Mouse (Mus musculus) layer of hippocampus, postnatal 36 days (tissue): ENCODE measurements at regions not wholly inside any gene's neighbourhood (a gene's known extent, or its start where the extent isn't known, plus 50 kb on each side); places are given as distances from the start of the nearest gene placed in this dataset.
A peak's percentile ranks its signal among the peaks of the same experiment; 100 is the strongest.

Experiments used
- DNase-seq, 2 experiments: peaks; one replicate each; pipeline ENCODE4 v3.0.0; 2022

GRCm38 (mm10) chr2:138640654-138641053 lies 384.3 kb downstream of the Btbd3 start:
- no peak for DNase-seq

- no peak for DNase-seq
These were observed 385.0 kb downstream of the Btbd3 start for GRCm38 (mm10) chr2:138641335-138641734.

GRCm38 (mm10) chr2:138648616-138649015 lies 392.3 kb downstream of the Btbd3 start:
- DNase-seq, result no peak

GRCm38 (mm10) chr2:138659376-138659775 lies 403.0 kb downstream of the Btbd3 start:
- no peak for DNase-seq

- no peak for DNase-seq
These were observed 413.9 kb downstream of the Btbd3 start for GRCm38 (mm10) chr2:138670307-138670706.

GRCm38 (mm10) chr2:138674801-138675200 lies 418.4 kb downstream of the Btbd3 start:
- DNase-seq, result no peak

- DNase-seq, result no peak
These were observed 419.1 kb downstream of the Btbd3 start for GRCm38 (mm10) chr2:138675229-138676065.

GRCm38 (mm10) chr2:138688140-138688871 lies 431.9 kb downstream of the Btbd3 start:
- peak in 1 of 2 experiments; percentile 19 for DNase-seq

GRCm38 (mm10) chr2:138689497-138689896 lies 433.1 kb downstream of the Btbd3 start:
- no peak for DNase-seq

- DNase-seq, result no peak
These were observed 446.4 kb downstream of the Btbd3 start for GRCm38 (mm10) chr2:138702783-138703182.

GRCm38 (mm10) chr2:138703943-138704541 lies 447.7 kb downstream of the Btbd3 start:
- no peak for DNase-seq

- DNase-seq, result no peak
These were observed 452.4 kb downstream of the Btbd3 start for GRCm38 (mm10) chr2:138708763-138709162.

- no peak for DNase-seq
These were observed 477.5 kb downstream of the Btbd3 start for GRCm38 (mm10) chr2:138733846-138734245.

- DNase-seq, result no peak
These were observed 488.4 kb downstream of the Btbd3 start for GRCm38 (mm10) chr2:138744806-138745205.

GRCm38 (mm10) chr2:138760439-138760963 lies 504.1 kb downstream of the Btbd3 start:
- DNase-seq, result no peak

- DNase-seq, result no peak
These were observed 505.0 kb downstream of the Btbd3 start for GRCm38 (mm10) chr2:138761400-138761799.

- DNase-seq, result no peak
These were observed 510.0 kb downstream of the Btbd3 start for GRCm38 (mm10) chr2:138766275-138766842.

- DNase-seq, result no peak
These were observed 527.4 kb downstream of the Btbd3 start for GRCm38 (mm10) chr2:138783781-138784180.

GRCm38 (mm10) chr2:138792711-138793450 lies 536.5 kb downstream of the Btbd3 start:
- DNase-seq, result peak; percentile 53 to 62

GRCm38 (mm10) chr2:138806196-138806595 lies 549.8 kb downstream of the Btbd3 start:
- DNase-seq, result no peak

- no peak for DNase-seq
These were observed 553.4 kb downstream of the Btbd3 start for GRCm38 (mm10) chr2:138809767-138810166.

- peak; percentile 57 to 58 for DNase-seq
These were observed 564.1 kb downstream of the Btbd3 start for GRCm38 (mm10) chr2:138820489-138820888.
